8 mouse cellular contexts compared by ENCODE assay signal in genomic region chr11:120349371-120349985, GRCm38 (mm10). TPM values are rescaled to one million over a fixed set of nuclear protein-coding genes. Genes with fewer than 3 reads are reported as not detected.
DNase-seq lines count a peak whose midpoint lies in the region; ATAC-seq and TF ChIP-seq lines count a peak whose summit lies in the region.

No protein-coding gene starts in this region.

- H3K4me3 ChIP-seq in forebrain, postnatal 0 days (ENCODE audit: low read depth, low read length), result peak overlapping the region; percentile 100
- peak overlapping the region; percentile 98 for H3K4me3 ChIP-seq in intestine, embryonic 14.5 days (ENCODE audit: low read depth, low read length)
- peak overlapping the region; percentile 69 to 99 for H3K4me3 ChIP-seq in liver, embryonic 14.5 days (ENCODE audit: insufficient read depth in 1 of 2, low read depth in 2 of 2, low read length in 2 of 2)
- peak overlapping the region; percentile 93 for H3K4me3 ChIP-seq in stomach, embryonic 14.5 days (ENCODE audit: low read depth, low read length)

- TF ChIP-seq EP300 in liver, embryonic 14.5 days (IDR thresholded peaks at IDR 0.05; ENCODE audit: low read depth), result no peak

- peaks cover 5% of the 10 kb centered on the region for H3K4me1 ChIP-seq in forebrain, postnatal 0 days (ENCODE audit: insufficient read depth)
- peaks cover 33% of the 10 kb centered on the region for H3K4me1 ChIP-seq in intestine, embryonic 14.5 days (replicated peaks; ENCODE audit: control insufficient read depth, insufficient read depth, low read length)
- peaks cover 26 to 42% of the 10 kb centered on the region in 2 experiments for H3K4me1 ChIP-seq in liver, embryonic 14.5 days (replicated peaks; ENCODE audit: control insufficient read depth in 2 of 2, insufficient read depth in 2 of 2, low read length in 1 of 2)
- peaks cover 27% of the 10 kb centered on the region for H3K4me1 ChIP-seq in stomach, embryonic 14.5 days (ENCODE audit: control insufficient read depth, insufficient read depth, low read length)

- peak overlapping the region; percentile 100 for H3K27ac ChIP-seq in forebrain, postnatal 0 days (ENCODE audit: low read depth, low read length)
- peak overlapping the region; percentile 100 for H3K27ac ChIP-seq in intestine, embryonic 14.5 days (ENCODE audit: low read depth)
- peak overlapping the region; percentile 72 for H3K27ac ChIP-seq in liver, embryonic 14.5 days
- peak overlapping the region; percentile 100 for H3K27ac ChIP-seq in stomach, embryonic 14.5 days (ENCODE audit: low read length)

- H3K27me3 ChIP-seq in forebrain, postnatal 0 days (ENCODE audit: insufficient read depth, low read length), result no peaks in the 10 kb centered on the region
- H3K27me3 ChIP-seq in intestine, embryonic 14.5 days (replicated peaks; ENCODE audit: control insufficient read depth, insufficient read depth, low read length), result no peaks in the 10 kb centered on the region
- H3K27me3 ChIP-seq in liver, embryonic 14.5 days (ENCODE audit: control insufficient read depth, insufficient read depth, low read length), result peaks cover 17% of the 10 kb centered on the region
- H3K27me3 ChIP-seq in stomach, embryonic 14.5 days (ENCODE audit: control insufficient read depth, insufficient read depth, low read length), result no peaks in the 10 kb centered on the region

- no peaks in the 10 kb centered on the region for H3K9me3 ChIP-seq in forebrain, postnatal 0 days (ENCODE audit: low read length)
- no peaks in the 10 kb centered on the region for H3K9me3 ChIP-seq in intestine, embryonic 14.5 days (ENCODE audit: control insufficient read depth, low read length)
- H3K9me3 ChIP-seq in liver, embryonic 14.5 days (ENCODE audit: control insufficient read depth, low read length), result no peaks in the 10 kb centered on the region
- no peaks in the 10 kb centered on the region for H3K9me3 ChIP-seq in stomach, embryonic 14.5 days (ENCODE audit: control insufficient read depth, low read depth, low read length)

- peak overlapping the region; percentile 100 for H3K9ac ChIP-seq in forebrain, postnatal 0 days
- H3K9ac ChIP-seq in intestine, embryonic 14.5 days (ENCODE audit: low read length), result peak overlapping the region; percentile 100
- peak overlapping the region; percentile 100 for H3K9ac ChIP-seq in liver, embryonic 14.5 days (replicated peaks)
- H3K9ac ChIP-seq in stomach, embryonic 14.5 days (replicated peaks; ENCODE audit: low read depth, low read length), result peak overlapping the region; percentile 100

- peak; percentile 8 for ATAC-seq in forebrain, postnatal 0 days
- ATAC-seq in intestine, embryonic 14.5 days (replicated peaks; ENCODE audit: low FRiP score, low TSS enrichment, low read depth), result peak; percentile 1; the same call in 1 of the 2 replicates
- ATAC-seq in liver, embryonic 14.5 days (ENCODE audit: insufficient read depth), result no peak
- peak; percentile 0; the same call in 1 of the 2 replicates for ATAC-seq in stomach, embryonic 14.5 days (ENCODE audit: insufficient number of reproducible peaks, insufficient read depth, low FRiP score, low read depth)

- TF ChIP-seq CTCF in forebrain, postnatal 0 days (IDR thresholded peaks at IDR 0.05; ENCODE audit: low read depth), result no peak
- no peak for TF ChIP-seq CTCF in liver, embryonic 14.5 days (IDR thresholded peaks at IDR 0.05; ENCODE audit: low read depth)

- H3K36me3 ChIP-seq in forebrain, postnatal 0 days (ENCODE audit: insufficient read depth), result peaks cover 15% of the 10 kb centered on the region
- peaks cover 19% of the 10 kb centered on the region for H3K36me3 ChIP-seq in intestine, embryonic 14.5 days (ENCODE audit: control insufficient read depth, insufficient read depth, low read length)
- H3K36me3 ChIP-seq in liver, embryonic 14.5 days (replicated peaks; ENCODE audit: control insufficient read depth, insufficient read depth, low read depth), result peaks cover 14% of the 10 kb centered on the region
- H3K36me3 ChIP-seq in stomach, embryonic 14.5 days (ENCODE audit: control insufficient read depth, insufficient read depth, low read length), result peaks cover 16% of the 10 kb centered on the region

- intact Hi-C loops in left cerebral cortex, postnatal 25 days (cut with DNase I), result loop anchor here (2.0 kb wide), 4 partner anchors 29 to 159 kb away; partner anchors contain the start of genes Bahcc1 and Faap100

- WGBS in forebrain, postnatal 0 days, result 4% methylated on average over 16 of the region's 16 CpGs
- 1% methylated on average over 16 of the region's 16 CpGs for WGBS in intestine, embryonic 14.5 days
- WGBS in liver, embryonic 14.5 days (ENCODE audit: insufficient replicate concordance), result 3% methylated on average over 16 of the region's 16 CpGs
- WGBS in stomach, embryonic 14.5 days, result 1% methylated on average over 16 of the region's 16 CpGs

- peak; percentile 59 for DNase-seq in ovary, postnatal 36 days (ENCODE audit: low spot score)
- no peak for DNase-seq in ovary, postnatal 10 days (ENCODE audit: low spot score)
- DNase-seq in brain, adult 2 months (ENCODE audit: low read depth, low spot score), result peak; percentile 43
- DNase-seq in forebrain, postnatal 0 days, result peak; percentile 79
- DNase-seq in intestine, embryonic 14.5 days (ENCODE audit: low spot score), result peak; percentile 90
- DNase-seq in liver, embryonic 14.5 days (ENCODE audit: low read depth in 3 of 3, low spot score in 3 of 3), result no peak
- DNase-seq in left cerebral cortex, postnatal 25 days (ENCODE audit: low spot score in 2 of 2), result no peak

- H3K4me2 ChIP-seq in forebrain, postnatal 0 days (ENCODE audit: low read depth), result peak overlapping the region; percentile 98
- H3K4me2 ChIP-seq in intestine, embryonic 14.5 days (ENCODE audit: low read length), result peak overlapping the region; percentile 89
- peak overlapping the region; percentile 100 for H3K4me2 ChIP-seq in liver, embryonic 14.5 days (ENCODE audit: low read depth)
- peak overlapping the region; percentile 92 for H3K4me2 ChIP-seq in stomach, embryonic 14.5 days (replicated peaks; ENCODE audit: low read depth, low read length)

RNA-seq across cellular contexts. Expression of gene Actg1, which starts 1.1 kb away (rescaled TPM):
- 2,455 and 2,516 TPM in 2 replicates for total RNA-seq in forebrain, postnatal 0 days (2014; rRNA removed)
- 4,096 and 4,381 TPM in 2 replicates for polyA plus RNA-seq in forebrain, postnatal 0 days (2015; fragmentation: Nextera tagmentation; extraction: Ambion mirVana)
- polyA plus RNA-seq in intestine, embryonic 14.5 days (2014; fragmentation: Nextera tagmentation; extraction: Ambion mirVana), result 2,797 and 3,021 TPM in 2 replicates
- 256 and 265 TPM in 2 replicates for polyA plus RNA-seq in liver, embryonic 14.5 days (2012; rRNA removed)
- 451 and 544 TPM in 2 replicates for polyA plus RNA-seq in liver, embryonic 14.5 days (2014; fragmentation: Nextera tagmentation; extraction: Ambion mirVana)
- polyA plus RNA-seq in stomach, embryonic 14.5 days (2014; fragmentation: Nextera tagmentation; extraction: Ambion mirVana), result 2,902 and 3,014 TPM in 2 replicates
- total RNA-seq in left cerebral cortex, postnatal 25 days (2021), result 1,000 to 10,000 TPM; 1,262 to 1,272 TPM

RNA-seq across cellular contexts. Expression of gene Fscn2, which starts 11.9 kb away (rescaled TPM):
- total RNA-seq in forebrain, postnatal 0 days (2014; rRNA removed), result 0.29 TPM in 1 of 2 replicates, not detected in the other
- polyA plus RNA-seq in forebrain, postnatal 0 days (2015; fragmentation: Nextera tagmentation; extraction: Ambion mirVana), result 1.9 and 2.0 TPM in 2 replicates
- 0.12 and 0.65 TPM in 2 replicates for polyA plus RNA-seq in intestine, embryonic 14.5 days (2014; fragmentation: Nextera tagmentation; extraction: Ambion mirVana)
- not detected in 2 replicates for polyA plus RNA-seq in liver, embryonic 14.5 days (2012; rRNA removed)
- not detected in 2 replicates for polyA plus RNA-seq in liver, embryonic 14.5 days (2014; fragmentation: Nextera tagmentation; extraction: Ambion mirVana)
- polyA plus RNA-seq in stomach, embryonic 14.5 days (2014; fragmentation: Nextera tagmentation; extraction: Ambion mirVana), result 0.30 and 0.59 TPM in 2 replicates
- total RNA-seq in left cerebral cortex, postnatal 25 days (2021), result under 1 TPM in 1 of 2 experiments, not detected in 1; 0.21 TPM

RNA-seq across cellular contexts. Expression of gene Faap100, which starts 29.1 kb away (rescaled TPM):
- total RNA-seq in forebrain, postnatal 0 days (2014; rRNA removed), result 107 and 132 TPM in 2 replicates
- 73.4 and 97.8 TPM in 2 replicates for polyA plus RNA-seq in forebrain, postnatal 0 days (2015; fragmentation: Nextera tagmentation; extraction: Ambion mirVana)
- 32.6 and 37.0 TPM in 2 replicates for polyA plus RNA-seq in intestine, embryonic 14.5 days (2014; fragmentation: Nextera tagmentation; extraction: Ambion mirVana)
- 5.3 and 6.3 TPM in 2 replicates for polyA plus RNA-seq in liver, embryonic 14.5 days (2012; rRNA removed)
- polyA plus RNA-seq in liver, embryonic 14.5 days (2014; fragmentation: Nextera tagmentation; extraction: Ambion mirVana), result 4.5 and 5.4 TPM in 2 replicates
- 35.7 and 40.2 TPM in 2 replicates for polyA plus RNA-seq in stomach, embryonic 14.5 days (2014; fragmentation: Nextera tagmentation; extraction: Ambion mirVana)
- total RNA-seq in left cerebral cortex, postnatal 25 days (2021), result 10 to 100 TPM; 15.3 to 16.3 TPM

Comparison
In these comparisons a context has a peak if more than half of its experiments do, and no peak if none do; other contexts are left out.
1. DNase-seq: peak in ovary, postnatal 36 days (single experiment), brain, adult 2 months (single experiment), forebrain, postnatal 0 days (single experiment) and intestine, embryonic 14.5 days (single experiment); none in ovary, postnatal 10 days (single experiment), liver, embryonic 14.5 days (0 of 3) and left cerebral cortex, postnatal 25 days (0 of 2).
2. Peak in every context shown above with its lines, with median percentiles within 50 percentile points of each other: H3K27ac ChIP-seq, H3K4me2 ChIP-seq, H3K4me3 ChIP-seq and H3K9ac ChIP-seq.